Mouse (Mus musculus) lung, adult 2 months (tissue): ENCODE results near the gene Psmd9.

Source experiments
- CTCF ChIP-seq: fragments of 200-500 bp; IDR thresholded peaks from 2 replicates; pipeline ENCODE4 v1.5.1; 2011; ENCODE audit warnings: mild to moderate bottlenecking, low read length, control low read depth; ENCODE audit not compliant: insufficient read depth
- POLR2A ChIP-seq: fragments of 200-500 bp; IDR thresholded peaks from 2 replicates; pipeline ENCODE4 v1.6.1; 2011; ENCODE audit warnings: low read depth, mild to moderate bottlenecking, control low read depth, low read length, borderline replicate concordance; ENCODE audit errors: extremely low read depth

- no peak for TF ChIP-seq CTCF
- no peak for TF ChIP-seq POLR2A
These were observed 107.6 kb downstream of the Psmd9 start for GRCm38 (mm10) chr5:123276636-123277341.
